Mouse (Mus musculus): ENCODE results near the gene Itpk1. TPM values are rescaled to one million over a fixed set of nuclear protein-coding genes. Genes with fewer than 3 reads are reported as not detected.

Itpk1 gene
- polyA plus RNA-seq, 1 experiment: 324 TPM

GRCm38 (mm10) chr12:102607808-102608517 lies 96.8 kb downstream of the Itpk1 start:
- WGBS: 73% methylated on average over 11 of the region's 11 CpGs
- Histone ChIP-seq H3K4me3 (ENCODE audit: low read depth, low read length) (no peak overlapping the region), H3K4me1 (ENCODE audit: control insufficient read depth, insufficient read depth, insufficient read length, low read length) (peaks cover 22% of the 10 kb centered on the region; the same call in 1 of the 2 replicates), H3K27me3 (ENCODE audit: control insufficient read depth, insufficient read depth, low read length) (no peaks in the 10 kb centered on the region), H3K36me3 (ENCODE audit: control insufficient read depth, insufficient read depth, low read length) (peaks cover 61% of the 10 kb centered on the region), H3K27ac (ENCODE audit: insufficient read depth, low read depth, low read length) (peak overlapping the region; percentile 19; the same call in 1 of the 2 replicates)
- TF ChIP-seq POLR2A (IDR thresholded peaks at IDR 0.05; ENCODE audit: low read depth, low read length) (no peak), CTCF (IDR thresholded peaks at IDR 0.05; ENCODE audit: extremely low read depth, insufficient read length, insufficient replicate concordance, low read depth, low read length) (no peak)

GRCm38 (mm10) chr12:102607066-102607465 lies 97.7 kb downstream of the Itpk1 start:
- Histone ChIP-seq H3K4me1 (ENCODE audit: control insufficient read depth, insufficient read depth, insufficient read length, low read length) (peaks cover 28% of the 10 kb centered on the region), H3K27ac (ENCODE audit: insufficient read depth, low read depth, low read length) (no peak overlapping the region), H3K4me3 (ENCODE audit: low read depth, low read length) (no peak overlapping the region), H3K36me3 (ENCODE audit: control insufficient read depth, insufficient read depth, low read length) (peaks cover 58% of the 10 kb centered on the region), H3K27me3 (ENCODE audit: control insufficient read depth, insufficient read depth, low read length) (no peaks in the 10 kb centered on the region)
- TF ChIP-seq POLR2A (IDR thresholded peaks at IDR 0.05; ENCODE audit: low read depth, low read length): no peak
- no peak for TF ChIP-seq CTCF (IDR thresholded peaks at IDR 0.05; ENCODE audit: extremely low read depth, insufficient read length, insufficient replicate concordance, low read depth, low read length)
- 93% methylated on average over 8 of the region's 8 CpGs for WGBS

GRCm38 (mm10) chr12:102605607-102606006 lies 99.1 kb downstream of the Itpk1 start:
- Histone ChIP-seq H3K4me1 (ENCODE audit: control insufficient read depth, insufficient read depth, insufficient read length, low read length) (peaks cover 41% of the 10 kb centered on the region), H3K27me3 (ENCODE audit: control insufficient read depth, insufficient read depth, low read length) (no peaks in the 10 kb centered on the region), H3K27ac (ENCODE audit: insufficient read depth, low read depth, low read length) (no peak overlapping the region), H3K36me3 (ENCODE audit: control insufficient read depth, insufficient read depth, low read length) (peaks cover 52% of the 10 kb centered on the region), H3K4me3 (ENCODE audit: low read depth, low read length) (no peak overlapping the region)
- 82% methylated on average over 6 of the region's 6 CpGs for WGBS
- no peak for TF ChIP-seq CTCF (IDR thresholded peaks at IDR 0.05; ENCODE audit: extremely low read depth, insufficient read length, insufficient replicate concordance, low read depth, low read length)
- TF ChIP-seq POLR2A (IDR thresholded peaks at IDR 0.05; ENCODE audit: low read depth, low read length): no peak

GRCm38 (mm10) chr12:102602255-102603041 lies 102.3 kb downstream of the Itpk1 start:
- H3K27me3 ChIP-seq (ENCODE audit: control insufficient read depth, insufficient read depth, low read length): no peaks in the 10 kb centered on the region
- 67% methylated on average over 9 of the region's 9 CpGs for WGBS

GRCm38 (mm10) chr12:102601847-102602246 lies 102.9 kb downstream of the Itpk1 start:
- Histone ChIP-seq H3K36me3 (ENCODE audit: control insufficient read depth, insufficient read depth, low read length) (peaks cover 37% of the 10 kb centered on the region), H3K4me1 (ENCODE audit: control insufficient read depth, insufficient read depth, insufficient read length, low read length) (peaks cover 55% of the 10 kb centered on the region), H3K27ac (ENCODE audit: insufficient read depth, low read depth, low read length) (peak overlapping the region; percentile 19; the same call in 1 of the 2 replicates), H3K4me3 (ENCODE audit: low read depth, low read length) (no peak overlapping the region), H3K27me3 (ENCODE audit: control insufficient read depth, insufficient read depth, low read length) (no peaks in the 10 kb centered on the region)
- TF ChIP-seq CTCF (IDR thresholded peaks at IDR 0.05; ENCODE audit: extremely low read depth, insufficient read length, insufficient replicate concordance, low read depth, low read length) (no peak), POLR2A (IDR thresholded peaks at IDR 0.05; ENCODE audit: low read depth, low read length) (no peak)
- 37% methylated on average over 8 of the region's 8 CpGs for WGBS

More at GRCm38 (mm10) chr12:102602255-102603041, 102.3 kb downstream of the Itpk1 start:
- no peak for TF ChIP-seq POLR2A (IDR thresholded peaks at IDR 0.05; ENCODE audit: low read depth, low read length)
- TF ChIP-seq CTCF (IDR thresholded peaks at IDR 0.05; ENCODE audit: extremely low read depth, insufficient read length, insufficient replicate concordance, low read depth, low read length): no peak
- Histone ChIP-seq H3K36me3 (ENCODE audit: control insufficient read depth, insufficient read depth, low read length) (peaks cover 40% of the 10 kb centered on the region), H3K4me1 (ENCODE audit: control insufficient read depth, insufficient read depth, insufficient read length, low read length) (peaks cover 52% of the 10 kb centered on the region), H3K27ac (ENCODE audit: insufficient read depth, low read depth, low read length) (0 out of 2 replicates have a peak overlapping the region, but pooled peaks have one; percentile 19), H3K4me3 (ENCODE audit: low read depth, low read length) (no peak overlapping the region)

- no peak overlapping the region for H3K4me3 ChIP-seq (ENCODE audit: low read depth, low read length)
- TF ChIP-seq CTCF (IDR thresholded peaks at IDR 0.05; ENCODE audit: extremely low read depth, insufficient read length, insufficient replicate concordance, low read depth, low read length) (no peak), POLR2A (IDR thresholded peaks at IDR 0.05; ENCODE audit: low read depth, low read length) (no peak)
- WGBS: 67% methylated on average over 6 of the region's 6 CpGs
- H3K27ac ChIP-seq (ENCODE audit: insufficient read depth, low read depth, low read length): peak overlapping the region; percentile 40
- no peaks in the 10 kb centered on the region for H3K27me3 ChIP-seq (ENCODE audit: control insufficient read depth, insufficient read depth, low read length)
- peaks cover 53% of the 10 kb centered on the region for H3K4me1 ChIP-seq (ENCODE audit: control insufficient read depth, insufficient read depth, insufficient read length, low read length)
- H3K36me3 ChIP-seq (ENCODE audit: control insufficient read depth, insufficient read depth, low read length): peaks cover 29% of the 10 kb centered on the region
Observed at GRCm38 (mm10) chr12:102600345-102600744, 104.4 kb downstream of the Itpk1 start.

GRCm38 (mm10) chr12:102599801-102600200 lies 104.9 kb downstream of the Itpk1 start:
- Histone ChIP-seq H3K36me3 (ENCODE audit: control insufficient read depth, insufficient read depth, low read length) (peaks cover 25% of the 10 kb centered on the region), H3K4me1 (ENCODE audit: control insufficient read depth, insufficient read depth, insufficient read length, low read length) (peaks cover 51% of the 10 kb centered on the region), H3K27me3 (ENCODE audit: control insufficient read depth, insufficient read depth, low read length) (no peaks in the 10 kb centered on the region), H3K4me3 (ENCODE audit: low read depth, low read length) (no peak overlapping the region), H3K27ac (ENCODE audit: insufficient read depth, low read depth, low read length) (peak overlapping the region; percentile 11; the same call in 1 of the 2 replicates)
- 38% methylated on average over 7 of the region's 7 CpGs for WGBS
- no peak for TF ChIP-seq CTCF (IDR thresholded peaks at IDR 0.05; ENCODE audit: extremely low read depth, insufficient read length, insufficient replicate concordance, low read depth, low read length)
- TF ChIP-seq POLR2A (IDR thresholded peaks at IDR 0.05; ENCODE audit: low read depth, low read length): no peak

Measured in small intestine, adult 2 months (tissue).